Mouse (Mus musculus) midbrain, postnatal 0 days (tissue): ENCODE measurements around the gene Pycr2. TPM values are rescaled to one million over a fixed set of nuclear protein-coding genes. Genes with fewer than 3 reads are reported as not detected.
A peak's percentile ranks its signal among the peaks of the same experiment; 100 is the strongest.

Experiments
- ATAC-seq: fragments of 200-750 bp; cut with Nextera tagmentation; 2 replicates; pipeline ENCODE4 v1.8.0; 2017; ENCODE audit warnings: moderate number of reproducible peaks, mild to moderate bottlenecking, moderate TSS enrichment, moderate library complexity; ENCODE audit not compliant: low FRiP score
- DNase-seq: peaks from one replicate; pipeline ENCODE4 v3.0.0-alpha.2; 2015; ENCODE audit warnings: low spot score
- H3K27ac ChIP-seq: fragments of 300-500 bp; sonication (generic); 2 replicates; pipeline ENCODE4 v1.5.1; 2014; ENCODE audit warnings: low read depth, mild to moderate bottlenecking, low read length, mixed read lengths
- H3K27me3 ChIP-seq: fragments of 300-500 bp; sonication (generic); 2 replicates; pipeline ENCODE4 v1.6.1; 2014; ENCODE audit warnings: low read length, control low read depth, mixed read lengths; ENCODE audit not compliant: insufficient read depth
- H3K36me3 ChIP-seq: fragments of 300-500 bp; sonication (generic); 2 replicates; pipeline ENCODE4 v1.6.1; 2014; ENCODE audit warnings: low read length, control low read depth, mixed read lengths; ENCODE audit not compliant: insufficient read depth
- H3K4me1 ChIP-seq: fragments of 300-500 bp; sonication (generic); 2 replicates; pipeline ENCODE4 v1.6.1; 2014; ENCODE audit warnings: mild to moderate bottlenecking, control low read depth, antibody characterized with exemption, low read length, mixed read lengths; ENCODE audit not compliant: insufficient read depth
- H3K4me2 ChIP-seq: fragments of 300-500 bp; sonication (generic); 2 replicates; pipeline ENCODE4 v1.6.1; 2014; ENCODE audit warnings: low read depth, mild to moderate bottlenecking, low read length, mixed read lengths; ENCODE audit not compliant: poor library complexity, severe bottlenecking
- H3K4me3 ChIP-seq: fragments of 300-500 bp; sonication (generic); 2 replicates; pipeline ENCODE4 v1.5.1; 2014; ENCODE audit warnings: low read depth, mild to moderate bottlenecking, low read length, moderate library complexity
- H3K9ac ChIP-seq: fragments of 300-500 bp; sonication (generic); replicated peaks from 2 replicates; pipeline ENCODE4 v1.6.1; 2014; ENCODE audit warnings: mild to moderate bottlenecking, low read length, moderate library complexity, mixed read lengths; ENCODE audit not compliant: poor library complexity, severe bottlenecking
- H3K9me3 ChIP-seq: fragments of 300-500 bp; sonication (generic); 2 replicates; pipeline ENCODE4 v1.6.1; 2016; ENCODE audit warnings: low read length, control low read depth
- CTCF ChIP-seq: IDR thresholded peaks from 2 replicates; pipeline ENCODE4 v1.5.1; 2016; ENCODE audit warnings: antibody characterized with exemption, mild to moderate bottlenecking
- WGBS: fragments of 180-500 bp; shearing (Covaris S2); extraction: QIAGEN DNeasy Blood & Tissue Kit; methylation state at CpG from one replicate; pipeline ENCODE4 v1.1.7; 2014; 5-methylcytosine and 5-hydroxymethylcytosine counted together
- polyA plus RNA-seq: library from polyadenylated mRNA; unstranded; fragments of >200 nt; fragmentation: Nextera tagmentation; extraction: Ambion mirVana; gene quantifications from 2 replicates; pipeline ENCODE4 v1.2.1, GENCODE M21; 2015
- total RNA-seq: library from RNA; depleted of rRNA; stranded (reverse); fragments of >200 nt; gene quantifications from 2 replicates; pipeline ENCODE4 v1.2.3, GENCODE M21; 2014

Gene Pycr2
- total and polyA plus RNA-seq, 2 experiments from 2014 or later, result 50.5 to 60.5 TPM

DNA sequence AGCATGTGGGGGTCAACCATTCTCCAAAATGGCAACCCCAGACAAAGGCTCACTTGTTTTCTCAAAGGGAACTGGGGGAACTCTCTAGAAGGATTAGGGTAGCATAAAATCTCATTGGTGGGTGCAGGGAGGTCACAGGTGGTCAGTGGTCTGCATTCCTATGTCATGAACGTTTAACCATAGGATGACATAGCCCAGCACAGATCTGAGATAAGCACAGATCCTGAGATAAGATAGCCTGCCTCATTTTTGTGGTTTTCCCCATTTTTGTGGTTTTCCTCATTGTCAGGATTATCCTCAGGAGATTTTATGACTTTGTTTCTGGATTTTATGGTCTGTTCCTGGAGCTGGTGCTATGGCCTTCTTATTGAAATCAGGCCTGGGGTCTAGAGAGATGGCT, 13.0 kb downstream of the Pycr2 start:
- no peaks in the 10 kb centered on the region for H3K36me3 ChIP-seq
- H3K27me3 ChIP-seq, result no peaks in the 10 kb centered on the region
- no peak overlapping the region for H3K27ac ChIP-seq
- H3K4me1 ChIP-seq, result no peaks in the 10 kb centered on the region
- DNase-seq (no peak), ATAC-seq (no peak)
- H3K9ac ChIP-seq, result no peak overlapping the region
- no peaks in the 10 kb centered on the region for H3K9me3 ChIP-seq
- TF ChIP-seq CTCF, result no peak
- no peak overlapping the region for H3K4me2 ChIP-seq
- no peak overlapping the region for H3K4me3 ChIP-seq
- 63% methylated on average over 1 of the region's 1 CpGs for WGBS

DNA sequence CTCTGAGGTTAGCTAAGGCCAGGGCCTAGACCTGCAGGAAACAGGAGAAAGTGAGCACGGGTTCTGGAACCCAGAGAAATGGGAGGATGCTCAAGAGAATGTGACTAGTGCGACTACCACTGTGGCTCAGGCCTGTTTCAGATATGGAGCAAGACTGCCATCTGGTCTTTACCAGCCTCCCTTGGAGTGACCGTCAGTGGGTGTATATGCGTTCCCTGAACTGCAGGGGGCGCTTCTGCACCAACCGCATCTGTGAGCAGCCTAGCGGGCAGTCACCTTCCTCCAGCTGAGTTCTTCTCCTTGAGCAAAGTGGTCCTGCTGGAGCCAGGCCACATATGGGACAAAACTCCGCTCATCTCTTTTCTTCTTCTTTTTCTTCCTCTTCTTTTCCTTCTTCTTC, 15.6 kb downstream of the Pycr2 start:
- peak; percentile 41 for TF ChIP-seq CTCF
- no peak for ATAC-seq
- no peaks in the 10 kb centered on the region for H3K27me3 ChIP-seq

DNA sequence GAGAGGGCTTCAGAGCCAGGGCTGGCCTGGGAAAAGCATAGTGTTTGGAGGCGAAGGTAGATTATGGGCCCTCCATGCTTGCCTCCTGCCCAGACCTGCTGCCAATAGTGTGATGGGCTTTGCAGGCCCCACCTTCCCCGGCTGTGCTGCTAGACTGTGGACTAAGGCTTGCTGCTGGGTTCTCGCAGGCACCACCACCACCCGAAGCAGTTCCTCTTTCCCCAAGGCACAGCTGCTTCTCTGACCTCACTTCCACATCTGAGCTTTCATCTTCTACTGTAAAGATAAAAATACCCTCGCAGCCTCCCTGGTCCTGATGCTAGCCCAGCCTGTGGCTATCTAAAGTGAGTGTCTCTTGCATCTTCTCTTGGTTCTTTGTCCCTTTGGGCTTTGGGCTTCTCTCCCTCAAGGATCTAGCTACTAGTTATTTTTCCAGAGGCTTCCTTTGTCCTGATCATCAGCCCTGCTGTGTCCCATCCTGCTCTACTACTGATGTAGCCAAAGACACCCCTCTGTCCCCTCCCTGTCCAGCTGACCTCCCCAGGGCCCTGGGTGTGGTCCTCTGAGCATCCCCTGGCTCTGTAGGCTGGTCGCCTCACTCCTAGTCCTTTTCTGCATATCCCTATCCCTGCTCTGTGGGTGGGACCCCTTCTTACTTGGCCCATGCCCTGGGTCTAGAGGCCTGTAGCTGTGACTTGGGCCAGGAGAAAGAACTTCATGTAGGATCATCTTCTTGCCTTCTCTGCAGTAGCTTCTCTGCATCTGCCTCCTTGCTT, 18.4 kb downstream of the Pycr2 start:
- no peaks in the 10 kb centered on the region for H3K9me3 ChIP-seq
- WGBS, result 80% methylated on average over 6 of the region's 6 CpGs
- H3K4me2 ChIP-seq, result no peak overlapping the region
- H3K36me3 ChIP-seq, result peaks cover 8% of the 10 kb centered on the region; the same call in 1 of the 2 replicates
- H3K27me3 ChIP-seq, result no peaks in the 10 kb centered on the region
- H3K4me1 ChIP-seq, result no peaks in the 10 kb centered on the region
- ATAC-seq, result no peak
- H3K27ac ChIP-seq, result no peak overlapping the region
- H3K4me3 ChIP-seq, result no peak overlapping the region
- TF ChIP-seq CTCF, result no peak
- DNase-seq, result no peak
- no peak overlapping the region for H3K9ac ChIP-seq

More for the DNA sequence above, 15.6 kb downstream of the Pycr2 start:
- WGBS, result 38% methylated on average over 8 of the region's 8 CpGs
- no peak overlapping the region for H3K9ac ChIP-seq
- H3K9me3 ChIP-seq, result no peaks in the 10 kb centered on the region
- no peak overlapping the region for H3K4me3 ChIP-seq
- no peak overlapping the region for H3K27ac ChIP-seq
- H3K4me2 ChIP-seq, result no peak overlapping the region
- H3K36me3 ChIP-seq, result peaks cover 2% of the 10 kb centered on the region; the same call in 1 of the 2 replicates
- no peak for DNase-seq
- H3K4me1 ChIP-seq, result no peaks in the 10 kb centered on the region

DNA sequence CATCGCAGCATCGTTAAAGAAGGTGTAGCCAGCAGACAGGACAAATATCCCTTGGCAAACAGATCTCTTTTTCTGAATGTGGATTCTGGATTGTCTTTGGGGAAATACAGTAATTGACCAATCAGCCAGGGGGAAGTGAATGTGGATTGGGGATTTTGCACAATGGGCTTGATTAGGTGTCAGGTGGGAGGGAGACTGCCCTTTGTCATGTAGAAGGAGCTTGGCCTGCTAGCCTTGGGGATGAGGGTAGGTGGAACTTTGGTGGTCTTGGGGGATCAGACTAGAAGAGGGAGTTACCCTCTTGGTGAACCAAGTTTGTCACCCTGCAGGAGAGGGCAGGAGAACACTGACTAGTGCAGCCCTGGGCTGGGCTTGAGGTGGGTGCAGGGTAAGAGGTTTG, 20.6 kb downstream of the Pycr2 start:
- TF ChIP-seq CTCF, result no peak
- WGBS, result 46% methylated on average over 2 of the region's 2 CpGs
- DNase-seq (no peak), ATAC-seq (no peak)
- no peak overlapping the region for H3K9ac ChIP-seq
- no peak overlapping the region for H3K4me3 ChIP-seq
- no peak overlapping the region for H3K4me2 ChIP-seq
- H3K4me1 ChIP-seq, result no peaks in the 10 kb centered on the region
- no peak overlapping the region for H3K27ac ChIP-seq
- H3K36me3 ChIP-seq, result peaks cover 8% of the 10 kb centered on the region; the same call in 1 of the 2 replicates
- H3K9me3 ChIP-seq, result no peaks in the 10 kb centered on the region
- no peaks in the 10 kb centered on the region for H3K27me3 ChIP-seq

DNA sequence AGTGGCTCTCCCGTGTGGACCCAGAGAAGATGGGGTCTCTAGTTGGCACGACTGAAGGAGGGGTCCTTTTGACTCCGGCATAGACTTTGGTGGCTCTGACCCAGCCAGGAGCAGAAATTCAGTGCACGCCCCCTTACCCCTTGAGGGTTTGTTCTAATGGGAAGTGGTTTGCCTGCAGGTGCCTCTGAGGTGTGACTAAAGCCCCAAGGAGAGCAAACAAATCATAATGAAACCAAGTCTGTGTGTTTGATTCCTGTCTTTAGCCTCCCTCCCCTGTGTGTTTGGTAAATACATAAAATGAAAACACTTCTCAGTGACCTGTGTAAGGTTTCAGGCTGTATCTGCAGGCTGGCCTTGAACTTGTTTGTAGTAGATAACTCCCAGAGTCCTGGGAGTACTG, 22.2 kb downstream of the Pycr2 start:
- no peak for ATAC-seq
- no peak overlapping the region for H3K4me3 ChIP-seq
- no peak overlapping the region for H3K9ac ChIP-seq
- TF ChIP-seq CTCF, result no peak
- no peaks in the 10 kb centered on the region for H3K4me1 ChIP-seq
- 78% methylated on average over 4 of the region's 4 CpGs for WGBS
- no peak overlapping the region for H3K4me2 ChIP-seq
- DNase-seq, result no peak
- H3K9me3 ChIP-seq, result no peaks in the 10 kb centered on the region
- no peaks in the 10 kb centered on the region for H3K27me3 ChIP-seq
- peaks cover 8% of the 10 kb centered on the region; the same call in 1 of the 2 replicates for H3K36me3 ChIP-seq
- no peak overlapping the region for H3K27ac ChIP-seq

DNA sequence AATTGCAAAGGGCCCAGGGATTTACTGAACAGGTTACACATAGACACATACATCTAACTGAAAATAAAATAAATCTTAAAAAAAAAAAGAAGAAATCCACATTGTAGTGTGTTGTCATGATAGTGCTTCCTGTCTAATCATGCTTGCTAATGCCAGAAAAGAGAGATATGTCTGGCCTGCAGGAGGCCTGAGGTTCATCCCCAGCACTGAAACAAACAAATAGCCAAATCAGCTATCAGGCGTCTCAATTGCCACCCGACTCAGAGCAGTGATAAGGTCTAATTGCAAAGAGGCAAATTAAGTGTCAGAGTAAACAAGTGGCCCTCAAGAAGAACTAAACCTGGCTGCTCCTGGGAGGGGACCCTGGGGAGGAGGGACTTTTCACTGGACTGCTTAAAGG, 25.5 kb downstream of the Pycr2 start:
- TF ChIP-seq CTCF, result no peak
- DNase-seq, result no peak
- Histone ChIP-seq H3K4me1 (no peaks in the 10 kb centered on the region), H3K36me3 (peaks cover 6% of the 10 kb centered on the region; the same call in 1 of the 2 replicates), H3K9me3 (no peaks in the 10 kb centered on the region), H3K27me3 (peaks cover under 1% of the 10 kb centered on the region; the same call in 1 of the 2 replicates), H3K4me2 (no peak overlapping the region), H3K27ac (no peak overlapping the region), H3K4me3 (no peak overlapping the region), H3K9ac (no peak overlapping the region)
- no peak for ATAC-seq
- WGBS, result 71% methylated on average over 2 of the region's 2 CpGs
